10 mouse cellular contexts compared by ENCODE assay signal in genomic region chr17:90606718-90607426, GRCm38 (mm10).
DNase-seq lines count a peak whose midpoint lies in the region; ATAC-seq and TF ChIP-seq lines count a peak whose summit lies in the region.
"Had no signal": no experiment of that assay in that cellular context is flagged by ENCODE, and none has a peak within 500 bp of the region (broad histone marks: within the 10 kb centered on the region; RNA-seq: fewer than 3 reads in every experiment).

No protein-coding gene starts in this region.

- no peak overlapping the region for H3K27ac ChIP-seq in hindbrain, postnatal 0 days
- H3K27ac ChIP-seq in hindbrain, embryonic 10.5 days, result no peak overlapping the region
- H3K27ac ChIP-seq in limb, embryonic 14.5 days (replicated peaks; ENCODE audit: low read depth, low read length), result no peak overlapping the region
- H3K27ac ChIP-seq in midbrain, embryonic 10.5 days (replicated peaks), result no peak overlapping the region

- DNase-seq in hindbrain, postnatal 0 days (ENCODE audit: low spot score), result peak; percentile 35
- no peak for DNase-seq in hindbrain, embryonic 10.5 days (ENCODE audit: low spot score)
- peak; percentile 75 for DNase-seq in brain, embryonic 14.5 days (ENCODE audit: low read depth)
- DNase-seq in gastrocnemius, postnatal 36 days, result peak; percentile 34 to 42
- peak; percentile 70 for DNase-seq in limb, embryonic 14.5 days (ENCODE audit: low spot score)
- no peak for DNase-seq in thymus, adult 18-20 months
- DNase-seq in midbrain, embryonic 10.5 days (ENCODE audit: low spot score), result no peak
- DNase-seq in ovary, postnatal 10 days (ENCODE audit: low spot score), result no peak

- 78% methylated on average over 4 of the region's 4 CpGs for WGBS in hindbrain, postnatal 0 days
- WGBS in hindbrain, embryonic 10.5 days, result 89% methylated on average over 4 of the region's 4 CpGs
- 80% methylated on average over 4 of the region's 4 CpGs for WGBS in limb, embryonic 14.5 days
- WGBS in midbrain, embryonic 10.5 days, result 95% methylated on average over 4 of the region's 4 CpGs

- H3K9ac ChIP-seq in hindbrain, postnatal 0 days (replicated peaks; ENCODE audit: low read length), result no peak overlapping the region
- no peak overlapping the region for H3K9ac ChIP-seq in limb, embryonic 14.5 days (ENCODE audit: low read depth, low read length, severe bottlenecking)

- H3K4me1 ChIP-seq in hindbrain, postnatal 0 days (ENCODE audit: insufficient read depth, low read length), result no peaks in the 10 kb centered on the region
- H3K4me1 ChIP-seq in hindbrain, embryonic 10.5 days (replicated peaks), result no peaks in the 10 kb centered on the region
- H3K4me1 ChIP-seq in limb, embryonic 14.5 days (ENCODE audit: control insufficient read depth, insufficient read depth, low read length), result no peaks in the 10 kb centered on the region
- no peaks in the 10 kb centered on the region for H3K4me1 ChIP-seq in midbrain, embryonic 10.5 days
- H3K4me1 ChIP-seq: megakaryocyte, embryonic 14.5 days had no signal

- no peak overlapping the region for H3K4me3 ChIP-seq in hindbrain, postnatal 0 days (ENCODE audit: low read length)
- no peak overlapping the region for H3K4me3 ChIP-seq in hindbrain, embryonic 10.5 days
- no peak overlapping the region for H3K4me3 ChIP-seq in limb, embryonic 14.5 days (replicated peaks; ENCODE audit: low read length)
- H3K4me3 ChIP-seq in midbrain, embryonic 10.5 days, result no peak overlapping the region
- H3K4me3 ChIP-seq: megakaryocyte, embryonic 14.5 days had no signal

- ATAC-seq in hindbrain, postnatal 0 days, result 0 out of 2 replicates have a peak, but pooled peaks have one; percentile 40
- ATAC-seq in limb, embryonic 14.5 days (ENCODE audit: low FRiP score, low read depth), result no peak
- ATAC-seq: hindbrain, embryonic 16.5 days had no signal

- H3K9me3 ChIP-seq in hindbrain, postnatal 0 days (ENCODE audit: low read length), result no peaks in the 10 kb centered on the region
- H3K9me3 ChIP-seq in hindbrain, embryonic 10.5 days, result no peaks in the 10 kb centered on the region
- H3K9me3 ChIP-seq in limb, embryonic 14.5 days (ENCODE audit: control insufficient read depth, low read length), result no peaks in the 10 kb centered on the region
- no peaks in the 10 kb centered on the region for H3K9me3 ChIP-seq in midbrain, embryonic 10.5 days (replicated peaks)
- H3K9me3 ChIP-seq: megakaryocyte, embryonic 14.5 days had no signal

- no peak overlapping the region for H3K4me2 ChIP-seq in hindbrain, postnatal 0 days (ENCODE audit: low read depth, low read length)
- no peak overlapping the region for H3K4me2 ChIP-seq in limb, embryonic 14.5 days (replicated peaks; ENCODE audit: low read depth, low read length, severe bottlenecking)

- H3K27me3 ChIP-seq in hindbrain, postnatal 0 days (ENCODE audit: insufficient read depth, low read length), result no peaks in the 10 kb centered on the region
- H3K27me3 ChIP-seq in hindbrain, embryonic 10.5 days (ENCODE audit: insufficient read depth, poor library complexity, severe bottlenecking), result no peaks in the 10 kb centered on the region
- no peaks in the 10 kb centered on the region for H3K27me3 ChIP-seq in limb, embryonic 14.5 days (ENCODE audit: control insufficient read depth, insufficient read depth, low read length)
- no peaks in the 10 kb centered on the region for H3K27me3 ChIP-seq in midbrain, embryonic 10.5 days (ENCODE audit: low read depth, poor library complexity, severe bottlenecking)
- H3K27me3 ChIP-seq: megakaryocyte, embryonic 14.5 days had no signal

- H3K36me3 ChIP-seq in hindbrain, postnatal 0 days (ENCODE audit: insufficient read depth, low read length), result no peaks in the 10 kb centered on the region
- no peaks in the 10 kb centered on the region for H3K36me3 ChIP-seq in hindbrain, embryonic 10.5 days
- no peaks in the 10 kb centered on the region for H3K36me3 ChIP-seq in limb, embryonic 14.5 days (ENCODE audit: control insufficient read depth, insufficient read depth, low read length)
- H3K36me3 ChIP-seq in midbrain, embryonic 10.5 days, result no peaks in the 10 kb centered on the region

- intact Hi-C loops in gastrocnemius, postnatal 36 days (cut with DNase I), result no loop called here

- no peak for TF ChIP-seq CTCF in hindbrain, postnatal 0 days (IDR thresholded peaks at IDR 0.05; ENCODE audit: low read depth)
- TF ChIP-seq CTCF in brain, embryonic 14.5 days (IDR thresholded peaks at IDR 0.05; ENCODE audit: borderline replicate concordance, extremely low read depth, insufficient read depth, insufficient read length), result no peak

- TF ChIP-seq POLR2A in brain, embryonic 14.5 days (IDR thresholded peaks at IDR 0.05; ENCODE audit: borderline replicate concordance, extremely low read depth, insufficient read depth, insufficient read length, poor library complexity, severe bottlenecking), result no peak
- no peak for TF ChIP-seq POLR2A in limb, embryonic 14.5 days (IDR thresholded peaks at IDR 0.05; ENCODE audit: borderline replicate concordance, extremely low read depth, insufficient read depth, insufficient read length)

Comparison
In these comparisons a context has a peak if more than half of its experiments do, and no peak if none do; other contexts are left out.
1. DNase-seq: peak in hindbrain, postnatal 0 days (single experiment), brain, embryonic 14.5 days (single experiment), gastrocnemius, postnatal 36 days (2 of 2) and limb, embryonic 14.5 days (single experiment); none in hindbrain, embryonic 10.5 days (single experiment), thymus, adult 18-20 months (0 of 2), midbrain, embryonic 10.5 days (single experiment) and ovary, postnatal 10 days (single experiment).